Mouse (Mus musculus) heart, adult 2 months (tissue): Measurements from ENCODE around the gene Sart1.

Experiments used
- CTCF ChIP-seq: fragments of 200-600 bp; IDR thresholded peaks from 2 replicates; pipeline ENCODE4 v1.8.1; 2022; ENCODE audit warnings: antibody characterized with exemption, mild to moderate bottlenecking, moderate library complexity
- EP300 ChIP-seq: fragments of 200-500 bp; IDR thresholded peaks from 2 replicates; pipeline ENCODE4 v1.6.1; 2011; ENCODE audit warnings: low read depth, low read length, control low read depth; ENCODE audit not compliant: insufficient read depth

DNA sequence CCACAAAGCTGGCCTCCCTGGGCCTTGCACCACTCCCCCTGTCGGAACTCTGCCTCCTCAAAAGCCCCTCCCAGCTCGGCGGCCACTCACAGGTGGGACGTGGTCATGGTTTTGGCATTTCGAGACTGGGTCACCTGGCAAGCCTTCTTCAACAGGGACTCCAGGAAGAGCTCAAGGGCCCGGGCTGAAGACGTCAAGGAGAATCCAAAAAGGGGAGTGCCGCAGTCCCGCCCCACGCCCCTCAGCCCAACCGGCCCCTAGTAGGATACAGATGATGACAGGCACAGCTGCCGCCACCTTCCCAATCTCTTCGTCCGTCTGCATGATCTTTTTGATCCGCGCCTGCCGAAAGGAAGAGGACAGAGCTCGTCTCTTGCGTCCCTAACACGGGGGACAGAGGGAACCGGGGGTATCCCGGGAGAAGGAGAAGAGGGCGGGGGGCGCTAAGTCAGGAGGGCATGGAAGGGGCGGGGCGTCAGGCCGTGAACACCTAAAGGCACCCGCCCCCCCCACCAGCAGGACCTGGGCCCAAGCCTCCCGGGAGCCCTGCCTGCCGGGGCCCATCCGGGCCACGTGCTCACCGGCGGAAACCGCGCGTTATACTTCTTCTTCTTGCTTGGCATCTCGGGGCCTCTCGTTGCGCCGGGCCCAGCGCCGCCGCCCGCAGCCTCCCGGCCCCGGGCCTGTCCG lies 35.7 kb upstream of the Sart1 start:
- TF ChIP-seq CTCF (no peak), EP300 (no peak)
